Mouse (Mus musculus) ES-E14 (cell line): ENCODE results near the gene Rora.

Experiments used
- CHD2 ChIP-seq: IDR thresholded peaks from 2 replicates; pipeline ENCODE4 v1.6.1; 2014; ENCODE audit warnings: mild to moderate bottlenecking, low read depth, low read length, inconsistent platforms
- HCFC1 ChIP-seq: IDR thresholded peaks from 2 replicates; pipeline ENCODE4 v1.6.1; 2012; ENCODE audit warnings: low read length, inconsistent platforms, borderline replicate concordance; ENCODE audit not compliant: insufficient read depth
- MAFK ChIP-seq: IDR thresholded peaks from 2 replicates; pipeline ENCODE4 v1.6.1; 2014; ENCODE audit warnings: mild to moderate bottlenecking, low read depth, low read length, inconsistent platforms; ENCODE audit not compliant: insufficient read depth
- ZC3H11A ChIP-seq: IDR thresholded peaks from 2 replicates; pipeline ENCODE4 v1.6.1; 2012; ENCODE audit warnings: low read depth, mild to moderate bottlenecking, inconsistent platforms, low read length, borderline replicate concordance
- ZNF384 ChIP-seq: IDR thresholded peaks from 2 replicates; pipeline ENCODE4 v1.6.1; 2012; ENCODE audit warnings: low read depth, low read length, inconsistent platforms

DNA sequence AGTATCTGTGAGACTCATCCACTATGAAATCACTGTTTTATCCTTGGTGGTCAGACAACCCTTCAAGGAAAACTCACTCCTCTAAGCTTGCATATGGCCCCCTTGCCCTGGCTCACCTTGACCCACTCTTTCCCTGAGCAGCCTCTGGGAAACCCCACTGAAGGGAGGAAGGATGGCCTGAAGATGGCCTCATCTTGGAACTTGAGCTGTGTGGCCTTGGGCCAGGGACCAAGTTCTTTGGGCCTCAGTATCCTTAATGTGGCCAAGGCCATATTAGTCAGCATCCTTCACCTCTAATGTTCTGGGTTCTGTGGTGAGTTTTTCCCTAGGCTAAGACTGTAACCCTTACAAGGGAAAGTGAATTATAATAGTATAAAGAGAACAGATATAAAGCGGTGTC lies 45.8 kb downstream of the Rora start:
- TF ChIP-seq ZC3H11A (no peak), CHD2 (no peak), ZNF384 (no peak), MAFK (no peak), HCFC1 (no peak)
